Mouse (Mus musculus): Measurements from ENCODE around the gene Car15. TPM values are rescaled to one million over a fixed set of nuclear protein-coding genes. Genes with fewer than 3 reads are reported as not detected.

The Car15 gene
- polyA plus RNA-seq, 1 experiment from 2014 or later: 4.4 TPM

- peak overlapping the region; percentile 77 for H3K27ac ChIP-seq (replicated peaks)
- 3% methylated on average over 66 of the region's 73 CpGs for WGBS
- H3K4me2 ChIP-seq (replicated peaks): peak overlapping the region; percentile 98
- peaks cover 50% of the 10 kb centered on the region for H3K4me1 ChIP-seq
- no peaks in the 10 kb centered on the region for H3K9me3 ChIP-seq
- H3K36me3 ChIP-seq: no peaks in the 10 kb centered on the region
- H3K4me3 ChIP-seq: peak overlapping the region; percentile 65
- H3K27me3 ChIP-seq: peaks cover 89% of the 10 kb centered on the region
- ATAC-seq (ENCODE audit: low FRiP score, low read depth): peak; percentile 88
- peak overlapping the region; percentile 93 for H3K9ac ChIP-seq (replicated peaks)
Measured at GRCm38 (mm10) chr16:17807192-17808009, 30.8 kb downstream of the Car15 start.

GRCm38 (mm10) chr16:17806581-17807191 lies 31.5 kb downstream of the Car15 start:
- peaks cover 91% of the 10 kb centered on the region for H3K27me3 ChIP-seq
- WGBS: 2% methylated on average over 38 of the region's 50 CpGs
- peak overlapping the region; percentile 65 for H3K4me3 ChIP-seq
- H3K36me3 ChIP-seq: no peaks in the 10 kb centered on the region
- peaks cover 51% of the 10 kb centered on the region for H3K4me1 ChIP-seq
- ATAC-seq (ENCODE audit: low FRiP score, low read depth): peak; percentile 16
- peak overlapping the region; percentile 93 for H3K9ac ChIP-seq (replicated peaks)
- H3K27ac ChIP-seq (replicated peaks): peak overlapping the region; percentile 77
- H3K4me2 ChIP-seq (replicated peaks): peak overlapping the region; percentile 98
- no peaks in the 10 kb centered on the region for H3K9me3 ChIP-seq

GRCm38 (mm10) chr16:17804982-17805381 lies 33.2 kb downstream of the Car15 start:
- no peaks in the 10 kb centered on the region for H3K36me3 ChIP-seq

GRCm38 (mm10) chr16:17804449-17804912 lies 33.7 kb downstream of the Car15 start:
- Histone ChIP-seq H3K4me2 (replicated peaks) (peak overlapping the region; percentile 62), H3K27ac (replicated peaks) (no peak overlapping the region), H3K9me3 (no peaks in the 10 kb centered on the region), H3K27me3 (peaks cover 93% of the 10 kb centered on the region), H3K36me3 (no peaks in the 10 kb centered on the region), H3K4me1 (peaks cover 45% of the 10 kb centered on the region), H3K4me3 (peak overlapping the region; percentile 40), H3K9ac (replicated peaks) (0 out of 2 replicates have a peak overlapping the region, but pooled peaks have one; percentile 20)
- WGBS: 3% methylated on average over 33 of the region's 33 CpGs
- ATAC-seq (ENCODE audit: low FRiP score, low read depth): no peak

More at GRCm38 (mm10) chr16:17804982-17805381, 33.2 kb downstream of the Car15 start:
- ATAC-seq (ENCODE audit: low FRiP score, low read depth): no peak
- Histone ChIP-seq H3K9me3 (no peaks in the 10 kb centered on the region), H3K27me3 (peaks cover 93% of the 10 kb centered on the region), H3K27ac (replicated peaks) (no peak overlapping the region), H3K4me1 (peaks cover 50% of the 10 kb centered on the region), H3K9ac (replicated peaks) (0 out of 2 replicates have a peak overlapping the region, but pooled peaks have one; percentile 20), H3K4me3 (peak overlapping the region; percentile 40), H3K4me2 (replicated peaks) (peak overlapping the region; percentile 62)
- WGBS: 13% methylated on average over 7 of the region's 7 CpGs

GRCm38 (mm10) chr16:17803675-17804448 lies 34.3 kb downstream of the Car15 start:
- H3K4me2 ChIP-seq (replicated peaks): peak overlapping the region; percentile 62
- H3K36me3 ChIP-seq: no peaks in the 10 kb centered on the region
- 0 out of 2 replicates have a peak overlapping the region, but pooled peaks have one; percentile 7 for H3K9ac ChIP-seq (replicated peaks)
- WGBS: 8% methylated on average over 33 of the region's 33 CpGs
- peaks cover 42% of the 10 kb centered on the region for H3K4me1 ChIP-seq
- peaks cover 93% of the 10 kb centered on the region for H3K27me3 ChIP-seq
- no peaks in the 10 kb centered on the region for H3K9me3 ChIP-seq
- no peak overlapping the region for H3K27ac ChIP-seq (replicated peaks)
- ATAC-seq (ENCODE audit: low FRiP score, low read depth): no peak
- peak overlapping the region; percentile 40 for H3K4me3 ChIP-seq

GRCm38 (mm10) chr16:17802839-17803674 lies 35.1 kb downstream of the Car15 start:
- Histone ChIP-seq H3K9me3 (no peaks in the 10 kb centered on the region), H3K27ac (replicated peaks) (no peak overlapping the region), H3K27me3 (peaks cover 95% of the 10 kb centered on the region), H3K9ac (replicated peaks) (peak overlapping the region; percentile 29; the same call in 1 of the 2 replicates), H3K36me3 (no peaks in the 10 kb centered on the region), H3K4me2 (replicated peaks) (peak overlapping the region; percentile 47), H3K4me3 (peak overlapping the region; percentile 40), H3K4me1 (peaks cover 50% of the 10 kb centered on the region)
- no peak for ATAC-seq (ENCODE audit: low FRiP score, low read depth)
- WGBS: 2% methylated on average over 80 of the region's 83 CpGs

GRCm38 (mm10) chr16:17802456-17802838 lies 35.7 kb downstream of the Car15 start:
- no peaks in the 10 kb centered on the region for H3K36me3 ChIP-seq
- H3K4me2 ChIP-seq (replicated peaks): peak overlapping the region; percentile 47
- H3K9ac ChIP-seq (replicated peaks): peak overlapping the region; percentile 29; the same call in 1 of the 2 replicates
- peaks cover 97% of the 10 kb centered on the region for H3K27me3 ChIP-seq
- H3K27ac ChIP-seq (replicated peaks): no peak overlapping the region
- ATAC-seq (ENCODE audit: low FRiP score, low read depth): no peak
- WGBS: 5% methylated on average over 18 of the region's 18 CpGs
- H3K4me1 ChIP-seq: peaks cover 50% of the 10 kb centered on the region
- H3K9me3 ChIP-seq: no peaks in the 10 kb centered on the region
- H3K4me3 ChIP-seq: peak overlapping the region; percentile 40

- Histone ChIP-seq H3K4me2 (replicated peaks) (no peak overlapping the region), H3K36me3 (no peaks in the 10 kb centered on the region), H3K9me3 (no peaks in the 10 kb centered on the region), H3K27me3 (peaks cover 100% of the 10 kb centered on the region), H3K4me1 (peaks cover 54% of the 10 kb centered on the region), H3K9ac (replicated peaks) (no peak overlapping the region), H3K27ac (replicated peaks) (no peak overlapping the region), H3K4me3 (no peak overlapping the region)
- 5% methylated on average over 7 of the region's 7 CpGs for WGBS
- no peak for ATAC-seq (ENCODE audit: low FRiP score, low read depth)
Measured at GRCm38 (mm10) chr16:17801777-17802455, 36.2 kb downstream of the Car15 start.

GRCm38 (mm10) chr16:17799584-17799983 lies 38.6 kb downstream of the Car15 start:
- H3K9ac ChIP-seq (replicated peaks): no peak overlapping the region
- H3K36me3 ChIP-seq: no peaks in the 10 kb centered on the region
- ATAC-seq (ENCODE audit: low FRiP score, low read depth): no peak
- H3K9me3 ChIP-seq: no peaks in the 10 kb centered on the region
- peaks cover 45% of the 10 kb centered on the region for H3K4me1 ChIP-seq
- H3K27me3 ChIP-seq: peaks cover 99% of the 10 kb centered on the region
- H3K27ac ChIP-seq (replicated peaks): no peak overlapping the region
- no peak overlapping the region for H3K4me3 ChIP-seq
- no peak overlapping the region for H3K4me2 ChIP-seq (replicated peaks)

- peak overlapping the region; percentile 28; the same call in 1 of the 2 replicates for H3K9ac ChIP-seq (replicated peaks)
- peak; percentile 50; the same call in 1 of the 2 replicates for ATAC-seq (ENCODE audit: low FRiP score, low read depth)
- WGBS: under 1% methylated on average over 31 of the region's 45 CpGs
- no peak overlapping the region for H3K27ac ChIP-seq (replicated peaks)
- H3K27me3 ChIP-seq: peaks cover 96% of the 10 kb centered on the region
- H3K4me3 ChIP-seq: peak overlapping the region; percentile 53
- no peaks in the 10 kb centered on the region for H3K9me3 ChIP-seq
- peak overlapping the region; percentile 88 for H3K4me2 ChIP-seq (replicated peaks)
- no peaks in the 10 kb centered on the region for H3K36me3 ChIP-seq
- peaks cover 34% of the 10 kb centered on the region for H3K4me1 ChIP-seq
Measured at GRCm38 (mm10) chr16:17798321-17799180, 39.6 kb downstream of the Car15 start.
